Mouse (Mus musculus): Measurements from ENCODE around the gene Plekhg4.

- TF ChIP-seq POLR2A (IDR thresholded peaks at IDR 0.05; ENCODE audit: low read depth, low read length) (no peak), CTCF (conservative IDR thresholded peaks at IDR 0.05; ENCODE audit: insufficient read depth, insufficient read length, low read depth, low read length) (no peak)
Measured at GRCm38 (mm10) chr8:105346611-105347427, 26.3 kb upstream of the Plekhg4 start.

All from kidney, adult 2 months (tissue).